Mouse (Mus musculus) ES-Bruce4 (cell line): ENCODE results near the gene Ly75.

ENCODE experiments used
- CTCF ChIP-seq: IDR thresholded peaks from one replicate; pipeline ENCODE4 v1.8.1; 2011; ENCODE audit warnings: low read depth, low read length
- POLR2A ChIP-seq: IDR thresholded peaks from one replicate; pipeline ENCODE4 v1.8.1; 2011; ENCODE audit warnings: low read length; ENCODE audit not compliant: insufficient read depth

- no peak for TF ChIP-seq CTCF
- no peak for TF ChIP-seq POLR2A
Observed at GRCm38 (mm10) chr2:60365820-60366610, 17.1 kb downstream of the Ly75 start.
